Mouse (Mus musculus) embryonic facial prominence, embryonic 12.5 days (tissue): ENCODE data around the gene Tmem170b. TPM values are rescaled to one million over a fixed set of nuclear protein-coding genes. Genes with fewer than 3 reads are reported as not detected.
"Not testable (repeated sequence)": the region's sequence is repeated elsewhere in the genome, so short reads cannot be mapped to it uniquely, and the experiment has no call there.

Experiments
- ATAC-seq: fragments of 200-750 bp; cut with Nextera tagmentation; 2 replicates; pipeline ENCODE4 v1.8.0; 2017; ENCODE audit not compliant: insufficient number of reproducible peaks, insufficient read depth, low FRiP score, low TSS enrichment
- H3K27ac ChIP-seq: fragments of 300-500 bp; sonication (generic); 2 replicates; pipeline ENCODE4 v1.5.1; 2016; ENCODE audit warnings: mild to moderate bottlenecking
- H3K27me3 ChIP-seq: fragments of 300-500 bp; sonication (generic); 2 replicates; pipeline ENCODE4 v1.6.1; 2016; ENCODE audit warnings: mild to moderate bottlenecking, moderate library complexity
- H3K36me3 ChIP-seq: fragments of 300-500 bp; sonication (generic); 2 replicates; pipeline ENCODE4 v1.6.1; 2016; ENCODE audit warnings: mild to moderate bottlenecking
- H3K4me1 ChIP-seq: fragments of 300-500 bp; sonication (generic); 2 replicates; pipeline ENCODE4 v1.6.1; 2016
- H3K4me2 ChIP-seq: fragments of 300-500 bp; sonication (generic); replicated peaks from 2 replicates; pipeline ENCODE4 v1.6.1; 2016; ENCODE audit warnings: mild to moderate bottlenecking, moderate library complexity
- H3K4me3 ChIP-seq: fragments of 300-500 bp; sonication (generic); 2 replicates; pipeline ENCODE4 v1.5.1; 2016; ENCODE audit warnings: mild to moderate bottlenecking
- H3K9ac ChIP-seq: fragments of 300-500 bp; sonication (generic); 2 replicates; pipeline ENCODE4 v1.6.1; 2016; ENCODE audit warnings: mild to moderate bottlenecking, moderate library complexity
- H3K9me3 ChIP-seq: fragments of 300-500 bp; sonication (generic); 2 replicates; pipeline ENCODE4 v1.6.1; 2016; ENCODE audit warnings: mild to moderate bottlenecking, moderate library complexity
- whole genome bisulfite sequencing: fragments of 180-500 bp; shearing (Covaris S2); methylation state at CpG from one replicate; pipeline ENCODE4 v1.1.7; 2016; 5-methylcytosine and 5-hydroxymethylcytosine counted together
- polyA plus RNA-seq: library from polyadenylated mRNA; unstranded; fragments of >200 nt; fragmentation: Nextera tagmentation; extraction: Ambion mirVana; gene quantifications from 2 replicates; pipeline ENCODE4 v1.2.1, GENCODE M21; 2016

Gene Tmem170b
- polyA plus RNA-seq, 1 experiment from 2014 or later, result 11.6 TPM

DNA sequence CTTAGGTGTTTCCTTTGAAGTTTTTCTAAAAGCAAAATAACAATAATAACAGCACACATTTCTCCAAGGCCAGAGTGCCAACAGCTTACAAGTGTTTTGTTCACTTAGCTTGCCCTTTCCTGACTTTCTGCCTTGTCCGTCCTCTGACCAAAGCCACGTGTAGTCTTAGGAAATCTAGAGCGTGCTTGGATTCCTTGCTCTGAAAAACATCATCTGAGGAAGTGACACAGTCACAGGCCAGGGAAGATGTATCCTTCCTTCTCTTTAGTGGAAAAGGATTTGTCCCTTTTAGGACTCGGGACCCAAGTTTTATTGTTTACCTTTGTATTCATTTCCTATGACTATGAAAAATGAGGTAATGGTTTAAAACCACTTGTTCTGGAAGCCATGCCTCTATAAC is 67.8 kb downstream of the Tmem170b start:
- no peak for ATAC-seq
- H3K4me2 ChIP-seq, result no peak overlapping the region
- no peak overlapping the region for H3K4me3 ChIP-seq
- WGBS, result 80% methylated on average over 4 of the region's 4 CpGs
- no peaks in the 10 kb centered on the region for H3K27me3 ChIP-seq
- H3K4me1 ChIP-seq, result no peaks in the 10 kb centered on the region
- no peak overlapping the region for H3K9ac ChIP-seq
- no peaks in the 10 kb centered on the region for H3K9me3 ChIP-seq
- no peaks in the 10 kb centered on the region for H3K36me3 ChIP-seq
- H3K27ac ChIP-seq, result no peak overlapping the region

DNA sequence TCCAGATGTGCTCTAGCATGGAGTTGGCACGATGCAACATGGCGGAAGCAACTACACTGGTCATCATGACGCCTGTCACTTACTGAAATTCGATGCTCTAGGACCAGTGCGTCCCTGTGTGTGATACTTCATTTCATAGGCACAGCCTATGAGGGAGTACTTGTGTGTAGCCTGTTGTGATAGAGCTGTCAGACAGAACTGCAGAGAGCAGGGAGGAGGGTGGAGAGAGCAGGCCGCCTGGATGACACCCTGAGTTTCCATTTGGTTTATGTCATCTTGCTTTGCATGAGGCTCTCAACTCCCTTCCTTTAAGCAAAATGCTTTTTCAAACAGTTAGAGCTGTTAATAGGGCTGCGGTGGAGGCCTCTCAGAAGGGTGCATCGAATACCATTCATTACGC is 68.9 kb downstream of the Tmem170b start:
- ATAC-seq, H3K4me1 ChIP-seq, H3K4me3 ChIP-seq, H3K36me3 ChIP-seq, H3K4me2 ChIP-seq, H3K27ac ChIP-seq, H3K27me3 ChIP-seq, H3K9ac ChIP-seq, H3K9me3 ChIP-seq: not testable (repeated sequence)
- 92% methylated on average over 9 of the region's 9 CpGs for WGBS

DNA sequence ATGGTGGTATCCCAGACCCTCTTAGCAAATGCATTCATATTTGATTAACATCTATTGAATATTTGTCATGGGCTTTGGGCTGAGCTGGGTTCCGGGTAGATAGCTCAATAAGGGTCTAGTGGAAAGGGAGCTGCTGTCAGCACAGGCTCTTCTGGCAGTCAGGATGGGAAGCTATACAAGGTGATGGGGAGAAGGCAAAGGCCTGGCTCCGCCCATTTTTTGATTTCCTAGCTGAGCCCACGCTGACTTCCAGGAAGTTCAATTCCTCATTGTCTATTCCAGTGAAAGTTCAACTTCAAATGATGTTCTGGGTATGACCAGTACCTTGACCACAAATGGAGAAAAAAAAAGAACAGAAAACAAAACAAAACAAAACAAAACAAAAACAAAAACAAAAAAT is 69.8 kb downstream of the Tmem170b start:
- Histone ChIP-seq H3K36me3 (no peaks in the 10 kb centered on the region), H3K4me1 (no peaks in the 10 kb centered on the region), H3K9ac (no peak overlapping the region), H3K4me3 (no peak overlapping the region), H3K27ac (no peak overlapping the region), H3K4me2 (no peak overlapping the region), H3K9me3 (no peaks in the 10 kb centered on the region), H3K27me3 (no peaks in the 10 kb centered on the region)
- ATAC-seq, result no peak
- 87% methylated on average over 3 of the region's 3 CpGs for WGBS

- Histone ChIP-seq H3K9me3 (no peaks in the 10 kb centered on the region), H3K36me3 (no peaks in the 10 kb centered on the region)
- 65% methylated on average over 9 of the region's 9 CpGs for WGBS
Measured at GRCm38 (mm10) chr13:41675966-41676835, 70.5 kb downstream of the Tmem170b start.

GRCm38 (mm10) chr13:41676836-41677186 is 71.1 kb downstream of the Tmem170b start:
- H3K27ac ChIP-seq, result no peak overlapping the region
- no peak overlapping the region for H3K4me2 ChIP-seq
- ATAC-seq, result no peak
- H3K4me3 ChIP-seq, result no peak overlapping the region
- H3K4me1 ChIP-seq, result 0 out of 2 replicates have a peak, but pooled peaks cover 3% of the 10 kb centered on the region
- no peaks in the 10 kb centered on the region for H3K27me3 ChIP-seq
- no peak overlapping the region for H3K9ac ChIP-seq
- H3K9me3 ChIP-seq, result no peaks in the 10 kb centered on the region
- whole genome bisulfite sequencing, result 26% methylated on average over 7 of the region's 7 CpGs
- no peaks in the 10 kb centered on the region for H3K36me3 ChIP-seq

More at GRCm38 (mm10) chr13:41675966-41676835, 70.5 kb downstream of the Tmem170b start:
- H3K9ac ChIP-seq, result no peak overlapping the region
- H3K4me3 ChIP-seq, result no peak overlapping the region
- H3K27ac ChIP-seq, result no peak overlapping the region
- no peaks in the 10 kb centered on the region for H3K27me3 ChIP-seq
- no peak for ATAC-seq
- 0 out of 2 replicates have a peak, but pooled peaks cover 3% of the 10 kb centered on the region for H3K4me1 ChIP-seq
- no peak overlapping the region for H3K4me2 ChIP-seq

DNA sequence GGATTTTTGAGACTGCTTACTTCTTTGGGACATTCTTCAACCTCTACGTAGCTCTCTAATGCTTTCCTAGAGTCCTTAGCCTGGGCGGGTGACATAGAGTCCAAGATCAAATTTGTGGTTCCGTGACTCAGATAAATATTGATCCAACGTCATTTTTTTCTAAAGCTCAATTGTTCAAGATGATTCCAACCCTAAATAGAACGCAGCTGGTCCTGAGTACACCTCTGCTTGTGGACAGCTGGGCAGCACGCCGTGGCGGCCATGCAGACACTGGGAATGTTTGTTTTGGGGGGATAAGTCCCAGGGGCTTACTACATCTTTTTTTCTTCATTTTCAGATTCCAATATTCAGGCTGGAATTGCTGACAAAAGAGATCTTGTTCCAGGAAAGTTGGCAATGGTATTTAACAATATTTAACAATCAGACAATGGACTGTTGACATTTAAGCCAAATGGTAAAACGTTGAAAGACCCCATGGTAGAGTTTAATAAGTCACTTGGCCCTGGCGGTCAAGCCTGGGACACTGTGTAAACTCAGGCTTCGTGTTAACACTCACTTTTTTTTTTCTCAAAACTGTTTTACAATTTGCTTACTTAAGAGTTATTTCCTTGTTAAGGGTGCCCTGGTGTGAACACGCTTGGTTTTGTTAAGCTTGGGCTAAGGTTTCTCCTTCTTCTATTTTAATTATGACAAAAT is 75.3 kb downstream of the Tmem170b start:
- H3K9me3 ChIP-seq, result no peaks in the 10 kb centered on the region
- H3K36me3 ChIP-seq, result no peaks in the 10 kb centered on the region
- 47% methylated on average over 12 of the region's 12 CpGs for WGBS
- H3K27ac ChIP-seq, result no peak overlapping the region
- 0 out of 2 replicates have a peak, but pooled peaks cover 3% of the 10 kb centered on the region for H3K27me3 ChIP-seq
- ATAC-seq, result no peak
- no peak overlapping the region for H3K4me2 ChIP-seq
- no peak overlapping the region for H3K9ac ChIP-seq
- H3K4me3 ChIP-seq, result no peak overlapping the region
- H3K4me1 ChIP-seq, result 0 out of 2 replicates have a peak, but pooled peaks cover 3% of the 10 kb centered on the region

- Histone ChIP-seq H3K27me3 (0 out of 2 replicates have a peak, but pooled peaks cover 3% of the 10 kb centered on the region), H3K4me1 (0 out of 2 replicates have a peak, but pooled peaks cover 3% of the 10 kb centered on the region), H3K4me3 (no peak overlapping the region), H3K9ac (no peak overlapping the region), H3K27ac (no peak overlapping the region), H3K9me3 (no peaks in the 10 kb centered on the region), H3K36me3 (no peaks in the 10 kb centered on the region), H3K4me2 (no peak overlapping the region)
- 88% methylated on average over 12 of the region's 12 CpGs for WGBS
- ATAC-seq, result no peak
Measured at GRCm38 (mm10) chr13:41682341-41683119, 76.8 kb downstream of the Tmem170b start.

DNA sequence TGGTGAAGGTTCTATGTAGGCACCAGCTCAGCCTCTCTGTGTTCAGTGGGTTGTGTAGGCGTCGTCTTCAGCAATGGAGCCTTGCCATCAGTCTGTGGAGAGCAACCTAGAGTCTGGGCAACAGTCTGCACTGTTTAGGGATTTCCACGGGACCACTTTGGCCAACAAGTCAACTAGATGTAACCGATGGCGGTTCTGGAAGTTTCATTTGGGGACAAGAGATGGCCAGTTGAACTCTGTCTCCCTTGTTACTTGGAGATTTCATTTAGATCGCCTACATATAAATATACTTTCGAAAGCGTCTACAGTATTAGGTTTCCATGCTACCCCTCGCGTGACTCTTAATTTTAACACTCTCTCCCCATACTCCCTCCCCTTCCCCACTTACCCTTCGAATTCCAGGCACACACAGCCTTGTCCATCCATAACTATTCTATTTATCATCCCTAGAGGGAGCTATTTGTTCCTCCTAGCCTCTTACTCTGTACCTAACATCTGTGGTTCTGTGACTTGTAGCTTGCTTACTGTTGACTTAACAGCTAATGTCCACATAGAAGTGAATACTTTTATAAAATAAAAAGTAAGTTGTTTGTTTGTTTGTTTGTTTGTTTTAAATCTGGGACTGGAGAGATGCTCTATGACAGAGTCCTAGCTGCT is 77.8 kb downstream of the Tmem170b start:
- Histone ChIP-seq H3K4me3 (no peak overlapping the region), H3K27me3 (0 out of 2 replicates have a peak, but pooled peaks cover 3% of the 10 kb centered on the region), H3K4me2 (no peak overlapping the region), H3K4me1 (0 out of 2 replicates have a peak, but pooled peaks cover 3% of the 10 kb centered on the region), H3K9me3 (no peaks in the 10 kb centered on the region), H3K36me3 (no peaks in the 10 kb centered on the region), H3K9ac (no peak overlapping the region), H3K27ac (no peak overlapping the region)
- no peak for ATAC-seq
- WGBS, result 85% methylated on average over 11 of the region's 11 CpGs

DNA sequence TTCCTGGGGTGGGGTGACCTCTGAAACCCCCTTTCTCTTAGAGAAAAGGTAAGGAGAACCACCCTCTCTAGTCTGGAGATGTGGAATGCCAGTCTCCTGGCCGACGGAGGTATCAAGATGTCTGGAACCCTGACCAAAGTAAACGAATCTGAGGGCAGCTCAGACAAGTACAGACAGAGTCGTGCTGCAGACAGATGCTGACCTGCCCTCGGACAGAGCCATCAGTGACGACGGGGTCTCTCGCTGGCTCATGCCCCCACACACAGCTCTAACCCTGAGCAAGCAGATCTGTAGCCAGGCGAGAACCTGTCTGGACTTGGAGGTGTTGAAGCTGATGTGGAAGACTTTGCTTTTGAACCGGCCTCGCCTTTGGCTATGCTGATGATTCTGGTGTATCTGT is 79.8 kb downstream of the Tmem170b start:
- Histone ChIP-seq H3K4me3 (no peak overlapping the region), H3K9ac (no peak overlapping the region), H3K4me1 (0 out of 2 replicates have a peak, but pooled peaks cover 3% of the 10 kb centered on the region), H3K27me3 (0 out of 2 replicates have a peak, but pooled peaks cover 3% of the 10 kb centered on the region), H3K36me3 (no peaks in the 10 kb centered on the region), H3K27ac (no peak overlapping the region), H3K9me3 (no peaks in the 10 kb centered on the region), H3K4me2 (no peak overlapping the region)
- 60% methylated on average over 11 of the region's 11 CpGs for WGBS
- ATAC-seq, result no peak

GRCm38 (mm10) chr13:41689055-41689454 is 83.3 kb downstream of the Tmem170b start:
- no peak overlapping the region for H3K9ac ChIP-seq
- H3K4me1 ChIP-seq, result no peaks in the 10 kb centered on the region
- no peak overlapping the region for H3K27ac ChIP-seq
- H3K4me3 ChIP-seq, result no peak overlapping the region
- no peaks in the 10 kb centered on the region for H3K27me3 ChIP-seq
- no peak overlapping the region for H3K4me2 ChIP-seq
- 75% methylated on average over 6 of the region's 6 CpGs for WGBS
- H3K9me3 ChIP-seq, result no peaks in the 10 kb centered on the region
- no peak for ATAC-seq
- no peaks in the 10 kb centered on the region for H3K36me3 ChIP-seq

DNA sequence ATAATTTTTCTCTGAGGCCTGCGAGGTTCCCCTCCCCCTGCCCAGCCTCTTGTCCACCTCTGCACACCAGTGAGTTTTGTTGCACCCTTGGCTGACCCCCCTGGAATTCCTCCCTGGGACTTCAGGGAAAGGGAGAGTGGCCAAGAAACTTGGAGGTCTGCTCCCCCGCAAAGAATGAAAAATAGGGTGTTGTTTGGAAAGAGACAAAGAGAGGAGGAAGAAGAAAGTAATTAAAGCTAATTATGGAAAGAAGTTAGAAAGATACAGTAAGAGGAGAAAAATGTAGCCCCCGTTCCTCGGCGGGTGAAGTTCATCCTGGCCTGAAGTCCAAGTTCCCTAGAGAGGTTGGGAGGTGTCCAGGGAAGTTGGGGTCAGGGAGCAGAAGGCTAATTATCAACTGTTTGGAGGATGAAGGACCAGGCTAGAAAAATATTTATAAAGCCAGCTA is 83.9 kb downstream of the Tmem170b start:
- Histone ChIP-seq H3K9me3 (no peaks in the 10 kb centered on the region), H3K27me3 (no peaks in the 10 kb centered on the region), H3K4me2 (no peak overlapping the region), H3K4me1 (no peaks in the 10 kb centered on the region), H3K9ac (no peak overlapping the region), H3K36me3 (no peaks in the 10 kb centered on the region), H3K27ac (no peak overlapping the region), H3K4me3 (no peak overlapping the region)
- no peak for ATAC-seq
- 57% methylated on average over 5 of the region's 5 CpGs for WGBS
